Mouse (Mus musculus): ENCODE measurements at regions not wholly inside any gene's neighbourhood (a gene's known extent, or its start where the extent isn't known, plus 50 kb on each side); places are given as distances from the start of the nearest gene placed in this dataset.

DNA sequence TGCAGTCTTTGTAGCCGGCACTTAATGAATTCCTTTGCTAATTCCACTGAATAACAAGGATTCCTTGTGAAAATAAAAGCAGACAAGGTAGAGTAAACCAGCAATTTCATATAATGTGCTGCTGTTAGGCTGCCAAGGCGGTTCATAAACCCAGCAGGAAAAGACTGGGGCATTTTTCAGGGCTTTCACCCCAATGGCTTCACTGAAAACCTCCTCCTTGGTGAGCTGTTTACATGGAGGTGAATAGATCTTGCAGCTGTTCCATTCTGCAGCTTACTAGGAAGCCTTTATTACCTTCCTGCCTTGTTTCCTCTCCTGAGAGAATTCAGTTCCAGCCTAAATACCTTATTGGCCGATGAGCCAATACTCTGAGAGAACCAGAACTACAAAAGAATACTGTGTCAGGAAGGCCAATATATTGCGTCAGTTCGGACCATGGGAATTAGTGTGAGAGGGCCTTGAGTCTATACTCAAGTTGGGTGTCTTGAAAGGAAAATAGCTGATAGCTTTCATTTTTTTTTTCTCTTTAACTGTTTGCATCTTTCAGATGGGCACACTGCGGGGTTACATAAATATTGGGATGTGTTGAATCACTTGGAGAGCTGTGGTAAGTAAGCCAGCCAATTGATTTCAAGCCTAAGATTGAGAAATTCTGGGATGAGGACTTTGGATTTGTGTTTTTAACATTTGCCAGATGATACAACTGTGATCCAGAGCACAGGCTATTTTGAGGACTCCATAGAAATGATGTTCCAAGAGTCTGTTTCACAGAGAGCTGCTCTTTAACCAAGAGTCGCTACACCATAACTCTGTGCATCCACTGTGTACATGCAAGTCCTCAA, 1217.5 kb downstream of the Sorcs3 start:
- no peak for TF ChIP-seq ZMIZ1 (IDR thresholded peaks at IDR 0.05; ENCODE audit: low read depth, low read length)
- Histone ChIP-seq H3K4me1 (ENCODE audit: control insufficient read depth in 1 of 2, insufficient read depth in 2 of 2, low read length in 2 of 2) (no peaks in the 10 kb centered on the region), H3K36me3 (ENCODE audit: control insufficient read depth in 1 of 2, insufficient read depth in 2 of 2, low read length in 2 of 2) (no peaks in the 10 kb centered on the region), H3K9ac (ENCODE audit: control insufficient read depth, low read depth, low read length, poor library complexity, severe bottlenecking) (no peak overlapping the region), H3K79me2 (ENCODE audit: control insufficient read depth, insufficient read depth, low read length, poor library complexity) (no peaks in the 10 kb centered on the region), H3K9me3 (replicated peaks; ENCODE audit: insufficient read depth, low read length) (no peaks in the 10 kb centered on the region), H3K27ac (ENCODE audit: control insufficient read depth, low read depth, low read length) (no peak overlapping the region), H3K27me3 (ENCODE audit: control insufficient read depth in 1 of 2, insufficient read depth in 2 of 2, low read length in 2 of 2) (no peaks in the 10 kb centered on the region), H3K4me3 (ENCODE audit: control insufficient read depth in 1 of 2, insufficient read depth in 1 of 2, low read depth in 2 of 2, low read length in 2 of 2) (no peak overlapping the region)
- no peak for DNase-seq (ENCODE audit: low read depth, low spot score)

All from MEL (cell line).